10 mouse cellular contexts compared by ENCODE assay signal in the genomic region with DNA sequence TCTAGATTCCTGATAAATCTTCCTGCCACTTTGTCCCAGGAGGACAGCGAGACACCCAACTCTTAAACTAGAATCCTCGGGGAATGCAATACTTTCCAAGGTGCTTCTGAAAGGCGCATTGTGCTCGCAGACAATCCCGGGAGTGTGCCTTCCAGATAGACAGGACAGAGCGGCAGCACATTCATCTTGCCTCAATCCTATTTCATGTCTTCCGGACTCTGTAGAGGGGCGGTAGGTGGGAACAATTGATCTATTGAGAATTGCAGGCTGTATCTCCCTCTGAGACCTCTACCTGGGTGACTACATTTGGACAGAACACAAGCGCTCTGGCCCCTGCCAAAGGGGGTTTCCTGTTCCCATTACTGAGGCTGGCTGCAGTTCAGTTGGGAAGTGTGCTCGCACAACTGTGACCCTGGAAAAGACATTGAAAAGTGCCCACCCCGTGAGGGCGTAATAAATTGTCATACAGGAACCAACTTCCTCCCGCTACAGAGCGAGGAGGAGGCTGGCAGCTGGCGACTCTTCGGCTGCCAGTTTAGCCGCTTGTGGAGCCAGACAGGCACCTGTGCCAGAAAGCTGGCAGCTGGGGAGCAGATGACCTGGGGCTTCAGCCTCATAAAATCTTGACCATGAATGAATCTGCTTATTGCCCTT. TPM values are rescaled to one million over a fixed set of nuclear protein-coding genes. Genes with fewer than 3 reads are reported as not detected.
DNase-seq lines count a peak whose midpoint lies in the region; ATAC-seq and TF ChIP-seq lines count a peak whose summit lies in the region.
"Had no signal": no experiment of that assay in that cellular context is flagged by ENCODE, and none has a peak within 500 bp of the region (broad histone marks: within the 10 kb centered on the region; RNA-seq: fewer than 3 reads in every experiment).

No protein-coding gene starts in this region.

- H3K4me1 ChIP-seq in stomach, embryonic 16.5 days (ENCODE audit: control insufficient read depth, insufficient read depth, low read length): no peaks in the 10 kb centered on the region
- no peaks in the 10 kb centered on the region for H3K4me1 ChIP-seq in stomach, postnatal 0 days (replicated peaks; ENCODE audit: control insufficient read depth, insufficient read depth)
- peaks cover 25% of the 10 kb centered on the region for H3K4me1 ChIP-seq in limb, embryonic 10.5 days

- no peaks in the 10 kb centered on the region for H3K9me3 ChIP-seq in stomach, embryonic 16.5 days (replicated peaks; ENCODE audit: control insufficient read depth, low read length)
- no peaks in the 10 kb centered on the region for H3K9me3 ChIP-seq in stomach, postnatal 0 days (ENCODE audit: control insufficient read depth, low read length)
- no peaks in the 10 kb centered on the region for H3K9me3 ChIP-seq in limb, embryonic 10.5 days (replicated peaks)

- no peak for TF ChIP-seq EP300 in stomach, postnatal 0 days (optimal IDR thresholded peaks at IDR 0.05)

- H3K27me3 ChIP-seq in stomach, embryonic 16.5 days (ENCODE audit: control insufficient read depth, insufficient read depth, low read length): no peaks in the 10 kb centered on the region
- H3K27me3 ChIP-seq in stomach, postnatal 0 days (ENCODE audit: control insufficient read depth, insufficient read depth, low read length): no peaks in the 10 kb centered on the region
- no peaks in the 10 kb centered on the region for H3K27me3 ChIP-seq in limb, embryonic 10.5 days (ENCODE audit: low read depth, poor library complexity, severe bottlenecking)

- H3K36me3 ChIP-seq in stomach, embryonic 16.5 days (ENCODE audit: control insufficient read depth, insufficient read depth, low read length): no peaks in the 10 kb centered on the region
- H3K36me3 ChIP-seq in stomach, postnatal 0 days (ENCODE audit: control insufficient read depth, insufficient read depth, low read length): no peaks in the 10 kb centered on the region
- H3K36me3 ChIP-seq in limb, embryonic 10.5 days: no peaks in the 10 kb centered on the region

- no peak for TF ChIP-seq CTCF in stomach, postnatal 0 days (IDR thresholded peaks at IDR 0.05; ENCODE audit: low read depth)

- no peak overlapping the region for H3K27ac ChIP-seq in stomach, embryonic 16.5 days (ENCODE audit: low read length)
- no peak overlapping the region for H3K27ac ChIP-seq in stomach, postnatal 0 days (replicated peaks)
- H3K27ac ChIP-seq in limb, embryonic 10.5 days: no peak overlapping the region

- H3K4me3 ChIP-seq in stomach, embryonic 16.5 days (replicated peaks; ENCODE audit: low read length): no peak overlapping the region
- no peak overlapping the region for H3K4me3 ChIP-seq in stomach, postnatal 0 days (ENCODE audit: low read depth, low read length)
- H3K4me3 ChIP-seq in limb, embryonic 10.5 days: no peak overlapping the region
- H3K4me3 ChIP-seq: myocyte had no signal

- no peak for ATAC-seq in stomach, embryonic 16.5 days (ENCODE audit: insufficient read depth, low FRiP score)
- no peak for ATAC-seq in stomach, postnatal 0 days (ENCODE audit: low FRiP score, low TSS enrichment)

- peak; percentile 18 for DNase-seq in gastrocnemius, postnatal 10 days
- DNase-seq in gastrocnemius, adult 8-10 months (ENCODE audit: low spot score in 2 of 2): no peak
- DNase-seq in stomach, postnatal 0 days (ENCODE audit: low spot score): no peak
- peak; percentile 15 for DNase-seq in kidney, postnatal 14 days
- no peak for DNase-seq in right cerebral cortex, postnatal 36 days (ENCODE audit: low spot score in 2 of 2)
- no peak for DNase-seq in limb, embryonic 10.5 days (ENCODE audit: low spot score)
- no peak for DNase-seq in spleen, postnatal 4 days (ENCODE audit: low spot score in 2 of 2)
- DNase-seq: liver had no signal

- 0 out of 2 replicates have a peak overlapping the region, but pooled peaks have one; percentile 1 for H3K4me2 ChIP-seq in stomach, embryonic 16.5 days (ENCODE audit: low read depth, low read length)
- H3K4me2 ChIP-seq in stomach, postnatal 0 days (replicated peaks; ENCODE audit: low read depth): no peak overlapping the region

- 67% methylated on average over 17 of the region's 17 CpGs for WGBS in stomach, embryonic 16.5 days
- 69% methylated on average over 17 of the region's 17 CpGs for WGBS in stomach, postnatal 0 days
- WGBS in limb, embryonic 10.5 days: 83% methylated on average over 17 of the region's 17 CpGs

- no peak overlapping the region for H3K9ac ChIP-seq in stomach, embryonic 16.5 days (ENCODE audit: low read length)
- H3K9ac ChIP-seq in stomach, postnatal 0 days (ENCODE audit: low read length): no peak overlapping the region

RNA-seq across cellular contexts. Expression of a gene that starts 45.0 kb away (rescaled TPM):
- not detected for total RNA-seq in gastrocnemius, postnatal 10 days (2021)
- total RNA-seq in gastrocnemius, adult 8-10 months (2022): not detected
- polyA plus RNA-seq in stomach, embryonic 16.5 days (2015; fragmentation: Nextera tagmentation; extraction: Ambion mirVana): not detected in 2 replicates
- polyA plus RNA-seq in stomach, postnatal 0 days (2015; fragmentation: Nextera tagmentation; extraction: Ambion mirVana): not detected in 2 replicates
- not detected in 2 replicates for polyA plus RNA-seq in limb, embryonic 10.5 days (2016; fragmentation: Nextera tagmentation; extraction: Ambion mirVana)
- polyA plus RNA-seq: myocyte had no signal

RNA-seq across cellular contexts. Expression of a gene that starts 52.6 kb away (rescaled TPM):
- 1 to 10 TPM; 3.7 to 4.9 TPM for total RNA-seq in gastrocnemius, postnatal 10 days (2021)
- total RNA-seq in gastrocnemius, adult 8-10 months (2022): 1 to 10 TPM; 2.4 to 3.4 (median 3.1) TPM
- 8.1 and 8.7 TPM in 2 replicates for polyA plus RNA-seq in stomach, embryonic 16.5 days (2015; fragmentation: Nextera tagmentation; extraction: Ambion mirVana)
- 3.1 and 3.7 TPM in 2 replicates for polyA plus RNA-seq in stomach, postnatal 0 days (2015; fragmentation: Nextera tagmentation; extraction: Ambion mirVana)
- 7.4 and 7.7 TPM in 2 replicates for polyA plus RNA-seq in limb, embryonic 10.5 days (2016; fragmentation: Nextera tagmentation; extraction: Ambion mirVana)

Comparison
In these comparisons a context has a peak if more than half of its experiments do, and no peak if none do; other contexts are left out.
1. DNase-seq: peak in gastrocnemius, postnatal 10 days (single experiment) and kidney, postnatal 14 days (single experiment); none in gastrocnemius, adult 8-10 months (0 of 2), stomach, postnatal 0 days (single experiment), right cerebral cortex, postnatal 36 days (0 of 2), limb, embryonic 10.5 days (single experiment) and spleen, postnatal 4 days (0 of 2).